ENCODE assay signal across 12 mouse cellular contexts in genomic region chr3:69274664-69275312, GRCm38 (mm10). TPM values are rescaled to one million over a fixed set of nuclear protein-coding genes. Genes with fewer than 3 reads are reported as not detected.
DNase-seq lines count a peak whose midpoint lies in the region; ATAC-seq lines count a peak whose summit lies in the region.
"Had no signal": no experiment of that assay in that cellular context is flagged by ENCODE, and none has a peak within 500 bp of the region (broad histone marks: within the 10 kb centered on the region; RNA-seq: fewer than 3 reads in every experiment).

No protein-coding gene starts in this region.

- H3K4me2 ChIP-seq in midbrain, embryonic 16.5 days (ENCODE audit: low read length): peak overlapping the region; percentile 31
- no peak overlapping the region for H3K4me2 ChIP-seq in kidney, embryonic 14.5 days (replicated peaks; ENCODE audit: low read depth, low read length)
- H3K4me2 ChIP-seq: stomach, embryonic 15.5 days had no signal

- 79% methylated on average over 15 of the region's 15 CpGs for WGBS in forebrain, embryonic 10.5 days
- WGBS in midbrain, embryonic 16.5 days: 41% methylated on average over 15 of the region's 15 CpGs
- WGBS in kidney, embryonic 14.5 days: 86% methylated on average over 15 of the region's 15 CpGs
- 89% methylated on average over 15 of the region's 15 CpGs for WGBS in limb, embryonic 10.5 days

- H3K36me3 ChIP-seq in forebrain, embryonic 10.5 days (replicated peaks): no peaks in the 10 kb centered on the region
- H3K36me3 ChIP-seq in midbrain, embryonic 16.5 days (ENCODE audit: control insufficient read depth, insufficient read depth, low read length): no peaks in the 10 kb centered on the region
- no peaks in the 10 kb centered on the region for H3K36me3 ChIP-seq in kidney, embryonic 14.5 days (ENCODE audit: control insufficient read depth, insufficient read depth, low read length)
- H3K36me3 ChIP-seq in limb, embryonic 10.5 days: no peaks in the 10 kb centered on the region
- H3K36me3 ChIP-seq: stomach, embryonic 15.5 days had no signal

- H3K4me3 ChIP-seq in forebrain, embryonic 10.5 days: no peak overlapping the region
- H3K4me3 ChIP-seq in midbrain, embryonic 16.5 days (ENCODE audit: low read depth, low read length): no peak overlapping the region
- no peak overlapping the region for H3K4me3 ChIP-seq in kidney, embryonic 14.5 days (ENCODE audit: low read length)
- no peak overlapping the region for H3K4me3 ChIP-seq in limb, embryonic 10.5 days
- H3K4me3 ChIP-seq: stomach, embryonic 15.5 days had no signal

- H3K27ac ChIP-seq in forebrain, embryonic 10.5 days: peak overlapping the region; percentile 77
- peak overlapping the region; percentile 50; the same call in 1 of the 2 replicates for H3K27ac ChIP-seq in midbrain, embryonic 16.5 days (ENCODE audit: low read length)
- no peak overlapping the region for H3K27ac ChIP-seq in kidney, embryonic 14.5 days (ENCODE audit: low read depth, low read length)
- no peak overlapping the region for H3K27ac ChIP-seq in limb, embryonic 10.5 days
- H3K27ac ChIP-seq: stomach, embryonic 15.5 days had no signal

- no peaks in the 10 kb centered on the region for H3K9me3 ChIP-seq in forebrain, embryonic 10.5 days
- no peaks in the 10 kb centered on the region; the same call in 1 of the 2 replicates for H3K9me3 ChIP-seq in midbrain, embryonic 16.5 days (replicated peaks; ENCODE audit: control insufficient read depth, low read length, poor library complexity, severe bottlenecking)
- no peaks in the 10 kb centered on the region for H3K9me3 ChIP-seq in kidney, embryonic 14.5 days (ENCODE audit: control insufficient read depth, low read length)
- no peaks in the 10 kb centered on the region for H3K9me3 ChIP-seq in limb, embryonic 10.5 days (replicated peaks)
- H3K9me3 ChIP-seq: stomach, embryonic 15.5 days had no signal

- peak overlapping the region; percentile 25; the same call in 1 of the 2 replicates for H3K9ac ChIP-seq in midbrain, embryonic 16.5 days (ENCODE audit: low read depth, low read length)
- H3K9ac ChIP-seq in kidney, embryonic 14.5 days (ENCODE audit: low read depth, low read length): no peak overlapping the region
- H3K9ac ChIP-seq: stomach, embryonic 15.5 days had no signal

- peak; percentile 42 for DNase-seq in Muller cell, postnatal 12 days (ENCODE audit: inconsistent ontology term)
- DNase-seq in forebrain, embryonic 10.5 days (ENCODE audit: extremely low spot score, low spot score): peak; percentile 29
- DNase-seq in lung, postnatal 4 days: no peak
- DNase-seq in heart, postnatal 36 days: no peak
- no peak for DNase-seq in limb, embryonic 10.5 days (ENCODE audit: low spot score)

- H3K27me3 ChIP-seq in forebrain, embryonic 10.5 days (ENCODE audit: poor library complexity, severe bottlenecking): no peaks in the 10 kb centered on the region
- no peaks in the 10 kb centered on the region for H3K27me3 ChIP-seq in midbrain, embryonic 16.5 days (ENCODE audit: control insufficient read depth, insufficient read depth, low read depth, low read length)
- no peaks in the 10 kb centered on the region for H3K27me3 ChIP-seq in kidney, embryonic 14.5 days (ENCODE audit: control insufficient read depth, insufficient read depth, low read length)
- no peaks in the 10 kb centered on the region for H3K27me3 ChIP-seq in limb, embryonic 10.5 days (ENCODE audit: low read depth, poor library complexity, severe bottlenecking)
- H3K27me3 ChIP-seq: stomach, embryonic 15.5 days had no signal

- peak; percentile 83 for ATAC-seq in inflammation-experienced regulatory T-cells, adult 6 months
- ATAC-seq in midbrain, embryonic 16.5 days: peak; percentile 87
- ATAC-seq in kidney, embryonic 14.5 days (ENCODE audit: low FRiP score, low TSS enrichment): no peak

- peaks cover 10% of the 10 kb centered on the region for H3K4me1 ChIP-seq in forebrain, embryonic 10.5 days
- peaks cover 8% of the 10 kb centered on the region for H3K4me1 ChIP-seq in midbrain, embryonic 16.5 days (ENCODE audit: control insufficient read depth, insufficient read depth, low read length)
- H3K4me1 ChIP-seq in kidney, embryonic 14.5 days (ENCODE audit: control insufficient read depth, insufficient read depth, low read length): no peaks in the 10 kb centered on the region
- no peaks in the 10 kb centered on the region for H3K4me1 ChIP-seq in limb, embryonic 10.5 days
- H3K4me1 ChIP-seq: stomach, embryonic 15.5 days had no signal

- intact Hi-C loops in heart, postnatal 36 days (cut with DNase I): no loop called here

RNA-seq across cellular contexts. Expression of gene Ppm1l, which starts 41.9 kb away (rescaled TPM):
- 9.3 and 9.8 TPM in 2 replicates for polyA plus RNA-seq in forebrain, embryonic 10.5 days (2016; fragmentation: Nextera tagmentation; extraction: Ambion mirVana)
- 1 to 10 TPM in 2 of 3 experiments, under 1 TPM in 1; 0.06 to 4.4 (median 3.0) TPM for polyA plus RNA-seq in inflammation-experienced regulatory T-cells, adult 6 months (2017; shearing (Covaris generic))
- 19.3 and 25.7 TPM in 2 replicates for polyA plus RNA-seq in midbrain, embryonic 16.5 days (2015; fragmentation: Nextera tagmentation; extraction: Ambion mirVana)
- 4.8 and 6.7 TPM in 2 replicates for polyA plus RNA-seq in kidney, embryonic 14.5 days (2014; fragmentation: Nextera tagmentation; extraction: Ambion mirVana)
- 10 to 100 TPM; 23.4 to 26.3 TPM for total RNA-seq in heart, postnatal 36 days (2021)
- polyA plus RNA-seq in limb, embryonic 10.5 days (2016; fragmentation: Nextera tagmentation; extraction: Ambion mirVana): 6.7 and 9.5 TPM in 2 replicates

RNA-seq across cellular contexts. Expression of gene Arl14, which starts 52.6 kb away (rescaled TPM):
- not detected in 2 replicates for polyA plus RNA-seq in forebrain, embryonic 10.5 days (2016; fragmentation: Nextera tagmentation; extraction: Ambion mirVana)
- not detected for polyA plus RNA-seq in inflammation-experienced regulatory T-cells, adult 6 months (2017; shearing (Covaris generic))
- polyA plus RNA-seq in midbrain, embryonic 16.5 days (2015; fragmentation: Nextera tagmentation; extraction: Ambion mirVana): not detected in 2 replicates
- polyA plus RNA-seq in kidney, embryonic 14.5 days (2014; fragmentation: Nextera tagmentation; extraction: Ambion mirVana): not detected in 2 replicates
- not detected for total RNA-seq in heart, postnatal 36 days (2021)
- polyA plus RNA-seq in limb, embryonic 10.5 days (2016; fragmentation: Nextera tagmentation; extraction: Ambion mirVana): not detected in 2 replicates
- total RNA-seq: heart, postnatal 25 days; megakaryocyte, adult 5-6 weeks had no signal
- polyA plus RNA-seq: cortical plate, adult 2 months had no signal

Comparison
In these comparisons a context has a peak if more than half of its experiments do, and no peak if none do; other contexts are left out.
1. DNase-seq: peak in Muller cell, postnatal 12 days (single experiment) and forebrain, embryonic 10.5 days (single experiment); none in lung, postnatal 4 days (0 of 2), heart, postnatal 36 days (0 of 2) and limb, embryonic 10.5 days (single experiment).
2. H3K27ac ChIP-seq: peak in forebrain, embryonic 10.5 days (single experiment) and midbrain, embryonic 16.5 days (single experiment); none in kidney, embryonic 14.5 days (single experiment) and limb, embryonic 10.5 days (single experiment).